Mouse (Mus musculus): ENCODE results near the gene Ceacam19.

The Ceacam19 gene

DNA sequence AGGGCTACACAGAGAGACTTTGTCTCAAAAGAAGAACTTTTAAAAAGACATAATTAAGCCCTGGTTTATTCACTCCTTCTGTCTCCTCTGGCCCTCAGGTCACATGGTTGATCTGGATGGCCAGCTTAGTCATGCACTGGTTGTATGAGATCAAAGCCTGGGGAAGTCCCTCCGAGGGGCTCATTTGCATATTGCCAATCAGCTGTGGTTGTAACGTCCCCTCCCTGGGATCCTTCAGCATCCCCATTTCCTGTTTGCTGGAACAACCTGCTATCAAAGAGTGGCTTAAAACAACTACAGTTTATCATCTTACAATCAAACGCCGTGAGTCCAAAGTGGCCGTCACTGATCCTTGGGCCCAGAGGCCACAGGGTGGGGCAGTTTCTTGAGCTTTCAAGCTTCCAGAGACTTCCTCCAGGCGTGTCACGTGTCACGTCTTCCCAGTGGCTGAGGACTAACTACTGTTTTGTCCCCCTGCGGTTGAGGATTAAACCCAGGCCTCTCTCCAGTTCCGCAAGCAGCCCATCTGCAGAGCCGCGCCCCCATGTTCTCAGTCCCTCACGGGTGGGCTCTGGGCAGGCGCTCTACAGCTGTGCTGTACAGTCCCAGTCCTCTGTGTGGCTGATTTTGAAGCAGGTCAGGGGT lies 10.9 kb downstream of the Ceacam19 start:
- no peak for DNase-seq

GRCm38 (mm10) chr7:19875948-19876682 lies 11.7 kb downstream of the Ceacam19 start:
- DNase-seq, result peak; percentile 22

- no peak for DNase-seq
Measured at GRCm38 (mm10) chr7:19871943-19872601, 15.7 kb downstream of the Ceacam19 start.

- DNase-seq, result no peak
Measured at GRCm38 (mm10) chr7:19871137-19871621, 16.6 kb downstream of the Ceacam19 start.

DNA sequence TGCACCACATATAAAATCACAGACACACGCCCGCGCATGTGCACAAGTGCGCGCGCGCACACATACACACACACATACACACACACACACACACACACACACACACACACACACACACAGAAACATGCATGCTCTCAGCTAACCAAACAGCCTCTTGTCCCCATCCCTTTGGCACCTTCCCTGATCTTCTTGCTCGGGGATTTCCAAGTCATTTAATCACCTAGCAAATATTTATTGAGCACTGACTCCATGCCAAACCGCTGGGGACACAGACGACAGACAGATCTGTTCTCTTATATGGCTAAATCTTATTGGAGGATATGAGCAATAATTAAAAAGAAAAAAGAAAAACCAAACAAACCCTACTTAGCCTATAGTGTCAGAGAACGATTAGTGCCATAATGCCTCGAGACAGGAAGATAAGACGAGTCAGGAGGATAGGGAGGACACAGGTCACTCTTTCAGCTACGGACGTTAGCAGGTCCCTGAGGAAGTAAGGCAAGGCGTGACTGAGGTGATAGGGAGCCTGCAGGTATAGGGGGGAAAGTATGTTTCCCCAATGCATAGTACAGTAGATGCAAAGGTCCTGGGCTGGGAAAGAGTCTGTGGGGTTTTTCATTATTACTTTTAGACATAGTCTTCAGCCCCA lies 19.9 kb downstream of the Ceacam19 start:
- DNase-seq, result no peak

DNA sequence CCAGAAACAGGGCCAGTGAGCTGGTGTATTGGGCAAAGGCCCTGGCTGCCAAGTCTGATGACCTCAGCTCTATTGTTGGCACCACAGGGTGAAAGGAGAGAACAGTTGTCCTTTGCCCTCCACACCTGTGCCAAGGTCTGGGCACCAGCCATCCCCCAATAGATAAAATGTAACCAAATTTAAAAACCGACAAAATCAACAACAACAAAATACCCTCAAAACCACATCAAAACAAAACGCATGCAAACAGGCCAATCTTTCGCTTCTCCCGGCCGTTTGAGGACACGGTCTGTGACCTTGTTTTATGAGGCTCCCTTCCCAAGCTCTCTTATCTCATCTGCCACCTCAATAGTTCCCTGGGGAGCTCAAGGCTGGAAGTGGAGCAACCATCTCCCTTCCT lies 21.3 kb downstream of the Ceacam19 start:
- no peak for DNase-seq

DNA sequence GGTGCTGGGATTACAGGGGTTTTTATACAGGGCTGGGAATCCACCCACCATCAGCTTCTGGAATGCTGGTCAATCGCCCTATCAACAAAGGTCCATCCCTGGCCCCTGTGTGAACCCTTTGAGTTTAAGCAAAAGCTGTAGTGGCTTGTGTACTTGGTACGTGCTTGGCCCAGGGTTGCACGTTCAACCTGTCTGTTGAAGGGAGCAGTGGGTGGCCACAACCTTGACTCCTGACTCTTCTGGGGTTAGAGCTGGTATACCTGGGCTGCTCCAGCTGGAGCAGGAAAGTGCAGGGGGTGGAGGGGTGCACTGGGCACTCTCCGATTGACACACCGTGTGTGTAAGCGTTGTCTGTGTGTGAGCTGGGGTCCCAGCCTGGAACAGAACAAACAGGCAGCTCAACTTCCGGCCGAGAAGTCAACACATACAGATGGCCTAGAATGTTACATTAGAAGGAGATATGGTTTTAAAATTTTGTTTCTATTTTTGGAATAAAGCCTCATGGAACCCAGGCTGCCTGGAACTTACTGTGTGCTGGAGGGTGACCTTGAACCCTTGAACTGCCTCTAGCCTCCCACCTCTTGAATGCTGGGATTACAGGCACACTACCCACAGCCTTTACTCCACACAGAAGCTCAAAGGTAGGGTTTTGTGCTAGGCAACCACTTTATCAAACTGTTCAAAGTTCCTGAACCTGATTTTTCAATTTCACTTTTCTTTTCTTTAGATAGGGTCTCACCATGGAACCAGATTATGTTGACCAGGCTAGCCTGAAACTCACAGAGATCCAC lies 22.3 kb downstream of the Ceacam19 start:
- DNase-seq, result no peak

DNA sequence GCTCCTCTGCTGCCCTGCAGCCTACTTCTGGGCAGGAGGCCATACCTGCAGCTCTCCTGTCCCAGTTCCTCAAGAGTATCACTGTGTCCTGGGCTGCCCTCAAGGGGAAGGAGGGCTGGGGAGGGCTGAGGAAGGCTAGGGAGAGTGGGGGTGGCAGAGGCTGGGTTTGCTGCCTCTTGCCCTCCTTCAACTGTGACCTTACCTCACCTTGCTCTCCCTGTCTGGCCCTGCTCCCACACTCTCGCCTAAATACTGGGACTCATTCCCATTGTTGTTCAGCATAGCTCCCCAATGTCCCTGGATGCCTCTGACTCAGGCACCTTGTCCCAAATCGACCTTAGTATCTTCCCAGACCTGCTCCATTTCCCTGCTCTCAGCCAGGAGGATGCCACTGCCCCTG lies 23.5 kb downstream of the Ceacam19 start:
- no peak for DNase-seq

- DNase-seq, result no peak
Measured at GRCm38 (mm10) chr7:19861199-19861598, 26.6 kb downstream of the Ceacam19 start, which contains the start of gene Ceacam16. Gene Ceacam16, minus strand, starts transcription at chr7:19861299.

GRCm38 (mm10) chr7:19859740-19860139 lies 28.0 kb downstream of the Ceacam19 start:
- no peak for DNase-seq

DNA sequence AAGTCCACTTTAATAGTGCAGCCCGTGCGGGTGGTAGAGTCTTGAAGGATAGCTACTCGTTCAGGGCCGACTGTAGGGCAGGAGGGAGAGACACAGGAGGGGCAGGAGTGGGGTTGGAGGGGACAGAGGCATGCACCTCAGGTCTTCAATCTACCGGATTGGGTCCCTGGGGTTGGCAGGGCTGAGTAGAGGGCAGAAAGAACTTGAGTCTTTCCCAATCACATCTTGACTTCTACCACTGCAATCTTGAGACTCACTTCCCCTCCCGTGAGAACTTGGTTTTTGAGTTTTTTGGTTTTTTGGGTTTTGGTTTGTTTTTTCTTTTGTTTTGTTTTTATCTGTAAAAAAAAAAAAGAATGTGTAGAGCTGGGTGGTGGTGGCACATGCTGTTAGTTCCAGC lies 31.5 kb downstream of the Ceacam19 start:
- DNase-seq, result no peak

DNA sequence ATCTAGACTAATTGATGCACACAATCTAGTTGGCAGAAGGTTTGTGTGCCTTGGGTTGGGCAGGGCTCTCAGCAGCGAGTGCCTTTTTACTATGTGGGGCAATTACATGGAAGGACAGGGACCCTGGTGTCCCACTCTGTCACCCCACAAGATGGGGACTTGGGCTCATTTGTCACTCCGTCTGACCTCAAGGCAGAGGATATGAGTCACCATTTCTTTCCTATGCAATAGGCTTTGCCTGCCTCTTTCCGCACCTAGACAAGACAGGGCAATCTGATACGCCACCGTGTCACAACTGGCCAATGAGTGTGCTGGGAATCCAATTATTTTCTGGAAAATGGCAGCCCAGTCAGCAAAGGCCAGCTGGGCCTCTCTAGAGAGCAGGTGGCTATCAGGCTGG lies 32.1 kb downstream of the Ceacam19 start:
- DNase-seq, result no peak

GRCm38 (mm10) chr7:19853526-19853925 lies 34.2 kb downstream of the Ceacam19 start:
- DNase-seq, result no peak

DNA sequence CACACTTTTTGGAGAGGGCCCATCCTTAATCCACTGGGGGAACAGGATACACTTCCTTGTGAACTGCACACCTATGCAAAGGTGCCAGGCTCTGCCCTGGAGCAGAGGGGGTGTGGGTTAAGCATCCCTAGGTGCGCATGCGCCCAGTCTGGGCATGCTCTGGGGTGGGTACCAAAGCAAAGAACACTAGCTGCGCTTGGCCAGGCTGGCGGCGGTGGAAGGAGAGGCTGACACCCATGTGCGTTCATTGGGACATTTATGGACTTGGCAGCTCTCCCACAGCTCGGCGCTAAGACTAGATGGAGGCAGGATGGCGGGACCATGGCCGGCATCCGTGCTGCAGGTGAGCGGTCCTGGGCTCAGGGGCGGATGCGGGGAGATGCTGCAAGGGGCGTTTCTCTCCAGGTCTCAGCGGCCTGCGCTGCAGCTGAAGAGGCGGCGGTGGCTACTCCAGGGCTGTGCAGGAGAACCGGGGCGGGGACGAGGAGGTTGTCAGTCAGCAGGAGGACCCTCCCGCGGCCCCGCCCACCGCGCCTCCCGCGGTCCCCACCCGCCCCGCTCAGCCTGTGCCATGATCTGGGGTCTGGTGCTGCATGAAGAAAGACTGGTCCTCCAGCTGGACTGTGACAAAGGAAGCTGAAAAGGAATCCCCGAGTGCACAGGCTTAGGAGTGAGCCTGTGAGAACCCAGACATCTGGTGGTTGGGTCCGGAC lies 35.8 kb downstream of the Ceacam19 start, which contains the start of gene Gm19345:
Gene Gm19345, plus strand, starts transcription at position 146 of the 713 bp plus-strand sequence.
- DNase-seq, result no peak

DNA sequence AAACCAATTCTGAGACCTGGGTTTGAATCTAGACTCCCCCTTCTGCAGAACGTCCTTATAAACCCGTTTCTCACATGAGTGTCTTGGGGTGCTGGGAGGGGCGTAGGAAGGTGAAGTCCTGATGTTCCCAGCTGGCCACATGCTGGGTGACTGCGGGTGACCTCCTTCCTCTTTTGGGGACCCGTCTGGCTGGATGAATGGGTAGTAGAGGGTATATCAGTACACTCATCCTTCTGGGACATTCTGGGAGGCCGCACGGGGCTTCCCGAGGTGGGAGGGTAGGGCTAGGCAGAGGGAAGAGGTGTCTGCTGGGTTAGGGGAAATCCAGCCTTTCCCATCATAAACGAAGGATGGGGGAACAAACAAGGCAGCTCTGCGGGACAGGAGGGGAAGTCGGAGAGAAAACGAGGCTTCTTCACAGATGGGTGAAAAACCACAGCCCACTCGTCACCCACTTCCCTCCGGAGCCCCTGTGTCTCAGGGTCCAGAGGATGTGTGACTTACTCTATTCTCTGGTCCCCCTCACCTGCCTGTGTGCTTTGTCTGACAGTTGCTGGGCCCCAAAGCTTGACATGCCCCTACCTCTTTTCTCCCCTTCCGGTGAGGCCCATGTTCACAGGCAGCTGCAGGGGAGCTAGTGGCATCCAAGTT lies 43.1 kb downstream of the Ceacam19 start:
- DNase-seq, result no peak

DNA sequence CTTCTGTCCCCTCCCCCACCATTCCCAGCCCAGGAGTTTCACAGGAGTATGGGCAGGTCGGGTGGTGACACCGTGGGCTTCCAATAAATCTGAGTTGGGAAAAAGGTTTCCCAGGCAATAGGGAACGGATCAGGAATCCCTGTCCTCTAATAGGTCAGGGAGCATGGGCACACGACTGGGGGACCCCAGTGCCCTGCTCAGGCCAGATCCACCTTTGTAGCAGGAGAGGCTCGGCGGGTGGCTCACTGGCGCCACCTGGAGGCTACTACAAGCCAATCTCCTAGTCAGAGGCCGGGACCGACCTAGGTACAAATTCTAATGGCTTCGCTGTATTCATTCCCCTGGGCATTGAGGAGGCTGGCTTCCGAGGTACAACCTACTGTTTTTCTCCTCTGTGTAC lies 44.2 kb downstream of the Ceacam19 start:
- peak; percentile 25 for DNase-seq

DNA sequence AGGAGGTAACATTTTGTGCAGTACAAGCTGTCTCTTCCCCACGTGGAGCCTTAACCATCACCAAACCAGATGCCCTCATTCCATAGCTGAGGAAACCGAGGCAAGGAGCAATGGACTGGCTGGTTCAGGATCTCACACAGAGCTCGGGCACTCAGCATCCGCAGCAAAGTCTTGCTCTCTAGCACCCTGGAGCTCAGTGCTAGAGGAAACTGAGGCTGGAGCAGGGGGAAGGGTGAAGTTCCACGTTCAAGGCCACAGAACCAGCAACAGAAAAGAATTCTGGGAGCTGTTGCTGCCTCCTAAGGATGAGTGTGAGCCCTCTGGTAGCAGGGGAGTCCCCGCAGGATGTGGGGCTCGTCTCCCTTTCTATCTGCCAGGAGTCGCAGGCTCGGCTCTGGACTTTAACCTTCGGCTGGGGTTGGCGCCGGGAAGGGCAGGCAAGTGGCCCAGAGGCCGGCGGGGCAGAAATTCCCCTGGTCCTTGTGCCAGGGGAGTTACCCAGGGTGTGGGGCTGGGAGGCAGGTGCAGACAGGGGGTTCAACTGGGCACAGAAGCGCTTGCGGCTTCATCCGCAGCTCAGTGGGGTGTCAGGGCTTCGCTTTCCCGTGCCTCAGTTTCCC lies 44.8 kb downstream of the Ceacam19 start:
- no peak for DNase-seq

DNA sequence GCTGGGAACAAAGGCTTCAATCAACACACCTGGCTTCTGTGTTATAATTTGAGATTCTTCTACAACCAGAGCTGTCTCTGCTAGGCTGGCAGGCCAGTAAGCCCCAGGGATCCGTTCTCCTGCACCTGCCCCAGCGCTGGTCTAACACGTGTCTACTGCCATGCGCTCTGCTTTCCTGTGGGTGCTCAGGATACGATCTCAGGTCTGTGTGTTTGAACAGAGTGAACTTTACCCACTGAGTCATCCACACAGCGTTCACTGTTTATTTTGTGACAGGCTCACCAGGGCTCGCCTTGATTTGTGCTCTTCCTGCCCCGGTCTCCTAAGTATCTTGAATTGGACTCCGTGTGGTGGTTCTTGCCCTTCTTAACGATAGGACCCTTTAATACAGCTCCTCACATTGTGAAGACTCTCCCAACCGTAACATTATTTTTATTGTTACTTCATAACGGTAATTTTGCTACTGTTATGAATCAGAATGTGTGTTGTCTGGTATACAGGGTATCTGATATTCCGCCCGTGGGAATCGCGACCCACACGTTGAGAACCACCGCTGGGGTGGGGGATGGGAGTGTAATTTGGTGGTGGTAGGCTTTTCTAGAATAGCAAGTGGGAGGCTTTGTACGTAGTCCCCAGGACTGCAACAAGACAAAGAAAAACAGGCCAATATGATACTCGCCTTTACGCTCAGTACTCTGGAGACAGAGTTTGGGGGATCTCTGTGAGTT lies 45.9 kb downstream of the Ceacam19 start:
- DNase-seq, result no peak

DNA sequence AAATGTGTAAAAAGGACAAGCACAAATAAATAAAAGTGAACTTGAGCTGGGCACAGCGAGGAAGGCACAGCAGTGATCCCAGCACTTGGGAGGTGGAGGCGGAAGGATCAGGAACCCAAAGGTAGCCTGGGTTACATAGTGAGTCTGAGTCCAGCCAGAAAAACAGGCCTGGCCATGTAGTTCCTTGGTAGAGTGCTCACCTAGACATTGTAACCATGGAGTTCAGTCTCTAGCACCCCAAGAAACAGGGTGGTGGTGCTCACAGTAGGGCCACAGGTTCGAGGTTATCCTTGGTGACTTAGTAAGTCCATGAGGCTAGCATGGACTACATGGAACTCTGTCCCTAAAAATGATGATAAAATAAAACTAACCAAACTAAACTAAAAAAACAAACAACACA lies 46.8 kb downstream of the Ceacam19 start:
- DNase-seq, result no peak

DNA sequence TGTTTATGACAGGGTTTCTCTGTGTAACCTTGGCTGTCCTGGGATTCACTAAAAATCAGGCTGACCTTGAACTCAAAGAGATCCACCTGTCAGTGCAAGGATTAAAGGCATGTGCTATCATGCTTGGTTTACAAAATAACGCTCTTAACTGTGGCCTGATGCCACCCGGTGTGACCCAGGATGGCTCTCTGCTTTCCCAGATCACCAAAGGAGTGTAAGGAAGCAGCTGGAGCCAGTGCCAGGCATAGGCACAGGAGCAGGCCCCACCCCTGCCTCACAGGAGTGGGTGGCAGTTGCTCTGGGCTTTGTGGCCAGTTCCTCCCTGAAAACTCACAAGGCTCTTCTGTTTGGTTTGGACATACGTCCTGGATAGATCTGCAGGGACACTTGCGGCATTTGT lies 47.4 kb downstream of the Ceacam19 start:
- DNase-seq, result no peak
